Comparison of ENCODE assay signal across 19 mouse cellular contexts in genomic region chr12:80322494-80322893, GRCm38 (mm10).
DNase-seq lines count a peak whose midpoint lies in the region; ATAC-seq lines count a peak whose summit lies in the region.
"Had no signal": no experiment of that assay in that cellular context is flagged by ENCODE, and none has a peak within 500 bp of the region (broad histone marks: within the 10 kb centered on the region; RNA-seq: fewer than 3 reads in every experiment).

No protein-coding gene starts in this region.

- H3K36me3 ChIP-seq in megakaryocyte, embryonic 14.5 days (replicated peaks; ENCODE audit: low read length): peaks cover 4% of the 10 kb centered on the region
- H3K36me3 ChIP-seq: embryonic facial prominence, embryonic 12.5 days; forebrain, embryonic 15.5 days had no signal

- peaks cover 3% of the 10 kb centered on the region; the same call in 1 of the 2 replicates for H3K9me3 ChIP-seq in megakaryocyte, embryonic 14.5 days
- H3K9me3 ChIP-seq: embryonic facial prominence, embryonic 12.5 days; forebrain, embryonic 13.5 days; forebrain, embryonic 15.5 days had no signal

- H3K27me3 ChIP-seq in megakaryocyte, embryonic 14.5 days (replicated peaks): peaks cover 2% of the 10 kb centered on the region
- H3K27me3 ChIP-seq: embryonic facial prominence, embryonic 12.5 days; forebrain, embryonic 13.5 days; forebrain, embryonic 15.5 days had no signal

- ATAC-seq in megakaryocyte, adult 5-6 weeks (ENCODE audit: poor library complexity, severe bottlenecking): no peak
- ATAC-seq: forebrain, embryonic 13.5 days; forebrain, embryonic 15.5 days; forebrain, postnatal 0 days had no signal

- peak; percentile 21 to 29 for DNase-seq in heart, adult 18-20 months
- no peak for DNase-seq in heart, postnatal 4 days
- DNase-seq in ovary, postnatal 10 days (ENCODE audit: low spot score): no peak
- DNase-seq: adrenal gland, adult 2 months; adrenal gland, postnatal 10 days; adrenal gland, postnatal 25 days; cerebellum, adult 11 months; cerebellum, adult 18-20 months; cerebellum, adult 8-10 months; cerebellum, adult 9-11 months; cerebellum, postnatal 14 days; cerebellum, postnatal 36 days; embryo, embryonic 11 days; forebrain, postnatal 0 days had no signal

- H3K4me3 ChIP-seq in megakaryocyte, embryonic 14.5 days (replicated peaks): peak overlapping the region; percentile 26
- H3K4me3 ChIP-seq: embryonic facial prominence, embryonic 12.5 days; forebrain, embryonic 13.5 days; forebrain, embryonic 15.5 days had no signal

- peaks cover 72% of the 10 kb centered on the region for H3K4me1 ChIP-seq in megakaryocyte, embryonic 14.5 days
- H3K4me1 ChIP-seq: forebrain, embryonic 13.5 days; forebrain, embryonic 15.5 days had no signal

Comparison
In these comparisons a context has a peak if more than half of its experiments do, and no peak if none do; other contexts are left out.
1. DNase-seq: peak in heart, adult 18-20 months (2 of 2); none in heart, postnatal 4 days (single experiment) and ovary, postnatal 10 days (single experiment).